Mouse (Mus musculus): ENCODE results near the gene Irgq.

DNA sequence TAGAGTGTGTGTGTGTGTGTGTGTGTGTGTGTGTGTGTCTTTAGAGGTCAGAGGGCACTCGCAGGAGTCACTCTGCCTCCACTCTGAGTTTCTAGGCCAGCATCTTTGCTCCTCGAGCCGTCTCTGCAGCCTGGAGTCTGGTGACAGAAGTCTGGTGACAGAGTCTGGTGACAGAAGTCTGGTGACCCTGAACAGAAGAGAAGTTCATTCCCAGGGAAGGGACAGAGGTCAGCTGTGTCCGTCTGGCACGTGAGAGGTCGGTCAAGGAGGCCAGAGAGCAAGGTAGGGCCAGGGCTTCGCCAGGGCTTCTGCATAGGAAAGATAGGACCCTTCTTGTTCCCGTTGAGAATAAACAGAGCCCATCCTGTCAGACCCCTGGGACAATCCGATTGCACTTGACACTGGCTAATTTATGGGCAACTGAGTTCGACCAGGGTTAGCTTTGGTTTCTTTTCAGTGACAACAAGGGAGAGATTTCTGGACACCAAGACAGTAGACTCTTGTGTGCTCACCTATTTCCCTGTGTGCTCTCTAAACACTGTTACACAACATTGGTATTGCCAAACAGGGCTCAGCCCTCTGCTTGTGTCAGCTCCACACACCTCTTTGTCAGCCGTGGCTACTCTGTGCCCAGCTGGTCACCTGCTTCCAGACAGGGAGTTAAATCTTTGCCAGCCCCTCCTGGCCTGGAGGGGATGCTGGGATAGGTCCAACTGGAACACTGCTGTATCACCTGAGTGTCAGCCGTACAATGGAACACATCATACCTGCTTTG, 21.7 kb downstream of the Irgq start:
- TF ChIP-seq USF2 (conservative IDR thresholded peaks at IDR 0.05; ENCODE audit: low read depth, low read length) (no peak), CTCF (conservative IDR thresholded peaks at IDR 0.05 in 1 of 2, IDR thresholded peaks at IDR 0.05 in 1 of 2; ENCODE audit: low read depth in 2 of 2, low read length in 2 of 2) (no peak), RCOR1 (conservative IDR thresholded peaks at IDR 0.05; ENCODE audit: low read depth, low read length) (no peak), HCFC1 (IDR thresholded peaks at IDR 0.05; ENCODE audit: low read depth, low read length) (no peak), EP300 (IDR thresholded peaks at IDR 0.05; ENCODE audit: low read length) (no peak), GABPA (IDR thresholded peaks at IDR 0.05; ENCODE audit: insufficient replicate concordance, low read depth, low read length) (no peak), TBP (conservative IDR thresholded peaks at IDR 0.05; ENCODE audit: low read depth, low read length) (no peak), TCF12 (IDR thresholded peaks at IDR 0.05; ENCODE audit: low read depth, low read length) (no peak), NRF1 (IDR thresholded peaks at IDR 0.05; ENCODE audit: low read depth, low read length) (no peak)

Measured in CH12.LX (cell line).